Mouse (Mus musculus) yolk sac, embryonic 10.5 days (tissue): ENCODE data around the gene Mybpc2.

ENCODE experiments used
- DNase-seq: peaks from one replicate; pipeline ENCODE4 v3.0.0-alpha.2; 2017; ENCODE audit warnings: low spot score

Gene Mybpc2

GRCm38 (mm10) chr7:44546274-44546673 lies 21.8 kb upstream of the Mybpc2 start:
- no peak for DNase-seq

DNA sequence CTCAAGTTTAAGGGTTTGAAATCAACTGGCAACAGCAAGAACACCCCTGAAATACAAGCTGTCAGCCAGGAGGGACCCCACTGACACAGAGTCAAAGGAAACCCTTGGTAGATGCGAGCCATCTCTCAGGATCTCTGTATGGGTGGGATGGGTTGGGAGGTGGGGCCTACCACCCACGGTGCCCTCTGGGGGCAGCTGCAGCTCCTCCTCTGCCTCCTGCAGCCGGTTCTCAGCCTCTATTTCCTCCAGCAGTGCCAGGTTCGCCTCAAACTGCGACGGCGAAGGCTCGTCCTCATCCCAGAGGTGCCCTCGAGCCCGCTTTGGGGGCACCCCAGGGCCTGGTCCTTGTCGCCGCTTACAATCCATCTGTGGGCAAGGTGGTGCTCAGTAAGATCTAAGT lies 18.6 kb upstream of the Mybpc2 start:
- DNase-seq: no peak

GRCm38 (mm10) chr7:44542555-44542954 lies 18.1 kb upstream of the Mybpc2 start:
- no peak for DNase-seq

GRCm38 (mm10) chr7:44538756-44539624 lies 14.5 kb upstream of the Mybpc2 start:
- DNase-seq: no peak

GRCm38 (mm10) chr7:44537496-44537895 lies 13.0 kb upstream of the Mybpc2 start:
- no peak for DNase-seq

GRCm38 (mm10) chr7:44537009-44537408 lies 12.6 kb upstream of the Mybpc2 start:
- no peak for DNase-seq

DNA sequence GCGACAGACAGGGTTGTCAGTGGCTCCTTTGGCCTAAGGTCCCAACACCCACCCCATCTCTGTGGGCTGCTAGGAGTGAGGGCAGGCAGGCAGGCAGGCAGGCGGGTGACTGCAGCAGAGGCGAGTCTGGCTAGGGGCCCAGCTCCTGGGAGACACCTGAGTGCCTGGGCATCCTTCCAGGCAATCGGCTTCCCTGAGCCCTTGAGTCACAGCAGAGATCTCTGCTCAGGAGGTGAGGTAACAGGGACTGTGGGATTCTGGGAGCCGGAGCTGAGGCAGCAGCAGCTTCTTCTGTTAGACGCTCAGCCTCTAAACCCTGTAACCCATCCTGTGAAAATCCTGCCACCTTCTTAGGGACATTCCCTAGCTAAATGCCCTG lies 12.1 kb upstream of the Mybpc2 start:
- DNase-seq: no peak

- no peak for DNase-seq
These were observed 11.5 kb upstream of the Mybpc2 start for GRCm38 (mm10) chr7:44535657-44536589.

DNA sequence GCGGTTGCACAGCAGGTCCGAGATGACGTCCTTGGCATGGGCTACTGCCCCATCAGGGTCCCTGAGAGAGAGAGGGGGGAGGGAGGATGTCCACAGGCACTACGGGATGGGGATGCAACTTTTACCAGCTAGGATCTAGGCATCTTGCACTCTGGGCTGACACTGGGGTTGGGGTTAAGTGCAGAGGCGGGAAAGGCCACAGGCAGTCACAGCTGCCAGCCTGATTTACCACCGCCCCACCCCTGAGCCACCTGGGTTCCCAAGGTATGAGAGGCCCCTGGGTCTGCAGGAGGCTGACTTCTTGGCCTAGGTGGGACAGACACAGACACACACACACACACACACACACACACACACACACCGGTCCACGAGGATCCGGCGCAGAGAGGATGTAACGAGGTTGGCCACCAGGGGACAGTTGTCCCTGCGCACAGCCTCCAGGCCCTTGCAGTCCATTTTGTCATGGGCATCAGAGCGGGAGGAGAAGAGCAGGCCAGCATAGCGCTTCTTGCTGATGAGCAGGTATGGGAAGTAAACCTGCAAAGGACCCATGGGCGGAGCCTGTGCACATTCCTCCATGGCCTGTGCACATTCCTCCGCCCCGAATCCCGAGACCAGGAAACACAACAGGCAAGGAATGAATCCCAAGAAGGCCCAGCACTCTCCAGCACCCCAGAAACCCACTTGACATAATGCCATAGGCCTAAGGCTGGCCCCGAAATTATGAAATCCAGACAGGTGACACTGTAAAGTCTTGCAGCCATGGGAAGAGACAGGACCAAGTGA lies 10.4 kb upstream of the Mybpc2 start:
- no peak for DNase-seq

DNA sequence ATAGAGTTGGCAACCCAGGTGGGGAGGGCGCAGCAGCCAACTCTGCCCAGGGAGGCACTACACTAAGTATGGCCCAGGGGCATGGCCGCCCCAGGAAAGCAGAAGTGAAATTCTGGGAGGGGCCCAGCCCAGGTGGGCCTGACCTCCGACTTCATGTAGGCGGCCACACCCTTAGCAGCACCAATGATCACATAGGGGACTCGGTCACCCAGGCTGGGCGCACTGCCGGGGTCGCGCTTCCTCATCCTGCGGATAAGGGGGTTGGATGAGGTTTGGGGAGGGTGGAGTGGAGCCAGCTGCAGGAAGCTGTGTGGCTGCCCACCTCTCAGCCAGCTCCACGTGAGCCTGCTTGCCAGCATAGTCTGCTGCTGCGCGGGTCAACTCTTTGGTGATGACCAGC lies 9.8 kb upstream of the Mybpc2 start:
- no peak for DNase-seq

DNA sequence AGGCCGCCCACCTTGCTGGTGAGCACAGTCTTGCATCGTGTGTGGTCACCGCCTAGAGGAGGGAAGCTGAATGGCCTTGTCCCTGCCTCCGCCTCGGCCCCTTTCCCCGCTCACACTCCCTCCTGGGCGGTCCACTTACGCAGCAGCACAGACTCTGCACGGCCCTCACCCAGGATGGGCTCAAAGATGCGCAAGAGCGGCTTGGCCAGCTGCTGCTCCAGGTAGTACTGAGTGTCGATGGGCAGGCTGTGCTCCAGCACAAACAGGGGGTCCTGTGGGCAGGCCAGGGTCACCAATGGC lies 9.2 kb upstream of the Mybpc2 start:
- no peak for DNase-seq

DNA sequence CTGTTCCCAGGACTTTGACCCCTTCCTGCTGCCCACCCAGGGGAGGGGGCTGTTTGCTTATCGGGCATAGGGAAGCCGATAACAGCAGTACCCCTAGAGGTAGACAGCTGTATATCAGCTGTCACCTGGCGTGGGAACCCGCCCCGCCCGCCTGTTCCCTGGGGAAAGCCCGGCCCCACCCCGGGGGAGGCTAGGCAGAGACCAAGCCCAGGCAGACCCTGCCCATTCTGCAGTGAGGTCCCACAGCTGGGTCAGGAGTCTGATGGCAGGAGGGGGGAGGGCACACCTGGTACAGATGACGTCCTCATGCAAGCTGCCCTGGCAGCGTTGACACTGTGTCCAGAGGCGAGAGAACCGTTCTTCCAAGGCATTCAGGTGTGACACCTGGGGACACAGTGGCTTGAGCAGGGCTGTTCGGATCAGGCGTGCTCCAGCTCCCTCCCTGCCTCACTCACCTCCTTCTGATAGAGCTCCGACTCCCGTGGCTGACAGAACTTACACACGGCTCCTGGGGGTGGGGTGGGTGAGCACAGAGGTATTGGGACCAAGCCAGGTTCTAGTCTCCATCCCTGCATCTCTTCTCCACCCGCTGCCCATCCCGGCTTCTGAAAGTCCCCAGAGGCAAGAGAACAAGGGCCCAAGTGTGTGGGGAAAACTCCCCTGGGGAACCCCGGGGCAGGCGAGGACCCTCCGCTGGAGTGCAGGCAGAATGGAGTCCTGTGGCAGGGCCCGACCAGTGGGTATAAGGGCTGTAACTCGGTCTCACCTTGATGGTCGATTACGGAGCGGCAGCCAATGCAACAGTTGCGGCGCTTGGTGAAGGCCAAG lies 8.7 kb upstream of the Mybpc2 start:
- no peak for DNase-seq

GRCm38 (mm10) chr7:44531946-44532732 lies 7.7 kb upstream of the Mybpc2 start, which contains the start of gene Spib:
Spib (minus strand) TSS chr7:44532071.
- DNase-seq: no peak

- DNase-seq: no peak
These were observed 6.8 kb upstream of the Mybpc2 start for GRCm38 (mm10) chr7:44531207-44531606.

GRCm38 (mm10) chr7:44530507-44530906 lies 6.1 kb upstream of the Mybpc2 start:
- no peak for DNase-seq

DNA sequence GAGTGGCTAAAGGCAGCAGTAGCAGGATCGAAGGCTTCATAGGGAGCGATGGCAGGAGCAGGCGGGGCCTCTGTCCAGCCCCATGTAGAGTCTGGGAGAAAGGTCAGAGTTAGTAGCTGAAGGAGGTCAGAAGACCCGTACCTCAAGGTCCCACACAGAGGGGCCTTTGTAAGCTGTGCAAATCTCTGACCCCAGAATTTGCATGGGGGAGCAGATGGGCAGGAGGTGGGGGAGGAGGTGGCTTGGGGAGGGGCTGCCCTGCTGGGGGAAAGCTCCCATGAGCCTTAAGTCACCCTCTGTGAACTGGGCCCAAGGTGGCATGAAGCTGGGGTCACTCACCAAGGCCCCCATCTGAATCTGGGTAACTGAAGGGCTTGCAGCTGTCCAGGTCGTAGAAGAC lies 5.1 kb upstream of the Mybpc2 start:
- DNase-seq: no peak

DNA sequence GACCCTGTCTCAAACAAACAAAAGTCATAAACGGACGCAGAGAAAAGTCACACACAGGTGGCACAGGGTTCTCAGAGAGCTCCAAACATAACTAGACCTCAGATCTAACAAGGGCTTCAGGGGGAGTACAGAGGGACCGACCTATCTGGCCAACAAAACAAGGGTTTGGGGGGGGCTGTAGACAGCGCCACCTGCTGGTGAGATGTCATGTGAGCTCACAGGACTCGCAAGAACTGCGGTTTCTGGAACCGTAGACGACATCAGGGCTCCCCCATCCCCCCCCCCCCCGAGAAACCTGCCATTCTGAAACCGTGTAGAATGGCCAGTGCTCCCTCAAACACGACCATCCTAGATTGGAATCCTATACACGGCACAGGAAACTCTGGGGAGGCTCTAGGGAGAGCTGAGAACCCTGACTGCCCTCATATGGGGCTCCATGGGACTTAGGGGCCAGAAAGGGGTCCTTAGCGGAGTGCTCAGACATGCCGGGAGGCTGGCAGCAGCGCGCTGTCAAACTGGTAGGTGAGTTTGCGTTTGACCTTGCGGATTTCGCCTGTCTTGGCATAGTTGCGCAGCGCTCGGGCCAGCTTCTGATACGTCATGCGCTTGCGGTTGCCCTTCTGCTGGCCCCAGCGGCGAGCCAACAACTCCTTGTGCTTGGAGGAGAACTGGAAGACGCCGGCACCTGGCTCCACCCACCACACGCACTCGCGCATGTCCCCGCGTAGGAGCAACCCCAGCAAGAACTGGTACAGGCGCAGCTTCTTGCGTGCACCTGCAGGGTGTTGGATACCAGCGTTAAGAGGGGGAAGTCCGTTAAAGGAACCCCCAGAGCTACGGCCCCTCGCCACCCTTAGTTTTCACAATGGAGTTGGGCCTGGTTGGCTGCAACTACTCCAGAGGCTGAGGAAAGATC lies 3.3 kb upstream of the Mybpc2 start:
- peak; percentile 24 for DNase-seq

DNA sequence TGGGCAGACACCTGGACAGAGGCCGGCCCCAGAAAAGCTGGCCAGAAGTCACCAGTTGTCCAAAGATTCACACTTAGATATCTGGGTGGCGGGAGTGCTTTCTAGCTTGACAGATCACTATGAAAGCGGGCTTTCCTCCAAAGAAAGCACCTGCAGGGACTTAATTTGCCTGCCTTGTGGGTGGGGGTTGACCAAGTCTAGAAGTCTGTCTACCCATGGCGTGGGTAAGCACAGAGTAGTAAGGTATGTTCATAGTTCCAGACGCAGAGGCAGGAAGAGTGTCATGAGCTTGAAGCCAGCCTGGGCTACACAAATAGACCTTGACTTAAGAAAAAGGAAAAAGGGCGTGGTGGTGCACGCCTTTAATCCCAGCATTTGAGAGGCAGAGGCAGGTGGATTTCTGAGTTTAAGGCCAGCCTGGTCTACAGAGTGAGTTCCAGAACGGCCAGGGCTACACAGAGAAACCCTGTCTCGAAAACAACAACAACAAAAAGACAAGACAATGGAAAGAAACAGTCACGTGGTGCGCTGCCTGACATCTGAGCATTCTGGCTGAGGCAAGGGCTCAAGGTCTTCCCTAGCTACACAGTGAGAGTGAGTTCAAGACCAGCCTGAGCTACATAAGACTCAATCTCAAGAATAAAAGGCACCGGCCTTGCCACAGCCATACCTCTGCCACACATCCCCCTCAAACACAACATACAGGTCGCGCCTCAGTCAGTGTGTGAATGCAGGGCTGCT lies 2.1 kb upstream of the Mybpc2 start:
- DNase-seq: no peak
